Mouse (Mus musculus) kidney, embryonic 14.5 days (tissue): ENCODE results near the gene 1110008P14Rik. TPM values are rescaled to one million over a fixed set of nuclear protein-coding genes. Genes with fewer than 3 reads are reported as not detected.
A peak's percentile ranks its signal among the peaks of the same experiment; 100 is the strongest.

Experiments
- ATAC-seq: fragments of 200-750 bp; cut with Nextera tagmentation; 2 replicates; pipeline ENCODE4 v1.8.0; 2017; ENCODE audit warnings: moderate number of reproducible peaks, mild to moderate bottlenecking, moderate TSS enrichment, moderate library complexity; ENCODE audit not compliant: low FRiP score, low TSS enrichment
- H3K27ac ChIP-seq: fragments of 300-500 bp; sonication (generic); 2 replicates; pipeline ENCODE4 v1.5.1; 2014; ENCODE audit warnings: low read depth, mild to moderate bottlenecking, low read length, moderate library complexity, mixed read lengths
- H3K27me3 ChIP-seq: fragments of 300-500 bp; sonication (generic); 2 replicates; pipeline ENCODE4 v1.6.1; 2014; ENCODE audit warnings: mild to moderate bottlenecking, low read length; ENCODE audit not compliant: control insufficient read depth, insufficient read depth
- H3K36me3 ChIP-seq: fragments of 300-500 bp; sonication (generic); 2 replicates; pipeline ENCODE4 v1.6.1; 2014; ENCODE audit warnings: low read length, mixed read lengths; ENCODE audit not compliant: control insufficient read depth, insufficient read depth
- H3K4me1 ChIP-seq: fragments of 300-500 bp; sonication (generic); 2 replicates; pipeline ENCODE4 v1.6.1; 2014; ENCODE audit warnings: low read length, mixed read lengths; ENCODE audit not compliant: control insufficient read depth, insufficient read depth
- H3K4me2 ChIP-seq: fragments of 300-500 bp; sonication (generic); replicated peaks from 2 replicates; pipeline ENCODE4 v1.6.1; 2014; ENCODE audit warnings: low read depth, mild to moderate bottlenecking, low read length
- H3K4me3 ChIP-seq: fragments of 300-500 bp; sonication (generic); 2 replicates; pipeline ENCODE4 v1.5.1; 2014; ENCODE audit warnings: mild to moderate bottlenecking, low read length
- H3K9ac ChIP-seq: fragments of 300-500 bp; sonication (generic); 2 replicates; pipeline ENCODE4 v1.6.1; 2014; ENCODE audit warnings: low read depth, mild to moderate bottlenecking, low read length, moderate library complexity
- H3K9me3 ChIP-seq: fragments of 300-500 bp; sonication (generic); 2 replicates; pipeline ENCODE4 v1.6.1; 2016; ENCODE audit warnings: low read length; ENCODE audit not compliant: control insufficient read depth
- WGBS: fragments of 180-500 bp; shearing (Covaris S2); extraction: QIAGEN DNeasy Blood & Tissue Kit; methylation state at CpG from one replicate; pipeline ENCODE4 v1.1.7; 2014; 5-methylcytosine and 5-hydroxymethylcytosine counted together
- polyA plus RNA-seq: library from polyadenylated mRNA; unstranded; fragments of >200 nt; fragmentation: Nextera tagmentation; extraction: Ambion mirVana; gene quantifications from 2 replicates; pipeline ENCODE4 v1.2.1, GENCODE M21; 2014

The 1110008P14Rik gene
- polyA plus RNA-seq, 1 experiment from 2014 or later, result 50.1 TPM

DNA sequence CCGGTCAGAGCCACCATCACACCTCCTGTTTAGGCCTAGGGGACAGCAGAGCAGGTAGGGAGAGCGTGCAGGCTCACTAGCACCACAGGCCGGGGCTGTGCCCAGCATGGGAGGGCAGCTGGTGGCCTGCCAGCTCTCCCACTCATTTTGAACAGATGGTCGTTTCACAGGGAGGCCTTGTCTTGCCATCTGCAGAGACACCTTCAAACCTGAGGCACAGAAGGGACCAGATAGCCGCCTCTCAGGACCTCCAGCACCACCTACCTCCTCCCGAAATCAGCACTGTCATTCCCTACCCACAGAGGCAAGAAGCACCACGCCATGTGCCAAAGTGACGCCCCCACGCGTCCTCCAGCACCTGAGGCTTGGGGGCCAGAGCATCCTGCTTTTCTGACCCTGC lies 37.7 kb downstream of the 1110008P14Rik start:
- no peaks in the 10 kb centered on the region for H3K36me3 ChIP-seq
- no peak overlapping the region for H3K9ac ChIP-seq
- H3K9me3 ChIP-seq, result no peaks in the 10 kb centered on the region
- WGBS, result 70% methylated on average over 10 of the region's 10 CpGs
- no peak for ATAC-seq
- H3K4me1 ChIP-seq, result no peaks in the 10 kb centered on the region
- H3K4me3 ChIP-seq, result no peak overlapping the region
- H3K27me3 ChIP-seq, result no peaks in the 10 kb centered on the region
- no peak overlapping the region for H3K27ac ChIP-seq
- no peak overlapping the region for H3K4me2 ChIP-seq

DNA sequence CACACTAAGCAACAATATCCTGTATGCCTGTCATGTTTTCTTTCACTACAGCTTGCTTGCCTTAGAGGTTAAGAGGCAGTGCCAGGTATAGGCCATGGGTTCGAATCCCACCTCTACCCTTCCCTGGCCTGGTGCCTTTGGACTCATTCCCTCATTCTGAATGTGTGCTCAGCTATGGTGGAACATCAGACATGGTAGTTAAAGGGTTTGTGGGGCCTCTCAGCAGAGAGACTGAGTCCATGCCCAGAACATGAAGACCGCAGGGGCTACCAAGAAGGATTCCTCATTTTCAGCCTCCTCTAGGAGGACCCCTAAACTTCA lies 38.4 kb downstream of the 1110008P14Rik start:
- Histone ChIP-seq H3K27ac (no peak overlapping the region), H3K9ac (no peak overlapping the region), H3K9me3 (no peaks in the 10 kb centered on the region), H3K4me1 (no peaks in the 10 kb centered on the region), H3K36me3 (no peaks in the 10 kb centered on the region), H3K4me3 (no peak overlapping the region), H3K4me2 (no peak overlapping the region), H3K27me3 (no peaks in the 10 kb centered on the region)
- ATAC-seq, result no peak
- whole genome bisulfite sequencing, result 90% methylated on average over 2 of the region's 2 CpGs

DNA sequence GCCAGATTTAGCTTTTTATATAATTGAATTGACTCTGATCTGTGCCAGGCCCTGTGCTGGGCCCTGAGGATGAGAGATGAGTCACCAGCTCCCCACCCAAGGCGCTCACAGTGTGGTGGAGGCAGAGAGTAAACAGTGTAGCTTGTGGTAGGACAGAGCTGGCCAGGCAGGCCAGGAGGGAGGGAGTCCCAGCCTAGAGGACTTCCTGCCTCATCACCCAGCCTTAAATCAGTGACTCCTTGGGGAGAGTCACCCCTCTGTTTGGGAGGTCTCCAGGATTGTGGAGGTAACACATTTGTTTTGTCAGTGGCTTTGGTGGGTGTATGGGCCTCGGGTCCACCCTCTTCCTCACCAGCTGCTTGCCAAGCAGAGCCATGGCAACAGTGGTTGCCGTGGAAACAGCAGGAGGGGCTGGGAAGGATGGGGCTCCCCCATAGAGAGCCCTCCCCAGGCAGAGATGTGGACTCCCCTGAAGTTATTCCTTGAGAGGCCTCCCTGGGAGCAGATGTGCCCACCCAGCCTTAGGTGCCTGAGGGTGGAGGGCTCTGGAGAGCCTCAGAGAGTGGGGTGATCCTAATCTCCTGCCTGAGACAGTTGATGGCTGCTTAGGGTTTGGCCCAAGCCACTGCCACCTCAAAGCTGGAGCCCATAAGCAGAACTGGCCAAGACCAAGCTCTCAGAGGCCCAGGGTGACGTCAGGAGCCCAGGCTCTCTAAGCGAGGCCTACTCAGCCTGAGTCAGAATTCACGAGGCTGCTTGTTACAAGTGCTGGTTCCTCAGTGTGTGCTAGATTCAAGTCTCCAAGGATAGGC lies 39.0 kb downstream of the 1110008P14Rik start:
- ATAC-seq, result peak; percentile 47; the same call in 1 of the 2 replicates
- Histone ChIP-seq H3K4me2 (no peak overlapping the region), H3K27ac (no peak overlapping the region), H3K36me3 (no peaks in the 10 kb centered on the region), H3K27me3 (no peaks in the 10 kb centered on the region), H3K9ac (peak overlapping the region; percentile 23; the same call in 1 of the 2 replicates), H3K9me3 (no peaks in the 10 kb centered on the region), H3K4me3 (no peak overlapping the region), H3K4me1 (no peaks in the 10 kb centered on the region)
- 76% methylated on average over 6 of the region's 6 CpGs for WGBS

DNA sequence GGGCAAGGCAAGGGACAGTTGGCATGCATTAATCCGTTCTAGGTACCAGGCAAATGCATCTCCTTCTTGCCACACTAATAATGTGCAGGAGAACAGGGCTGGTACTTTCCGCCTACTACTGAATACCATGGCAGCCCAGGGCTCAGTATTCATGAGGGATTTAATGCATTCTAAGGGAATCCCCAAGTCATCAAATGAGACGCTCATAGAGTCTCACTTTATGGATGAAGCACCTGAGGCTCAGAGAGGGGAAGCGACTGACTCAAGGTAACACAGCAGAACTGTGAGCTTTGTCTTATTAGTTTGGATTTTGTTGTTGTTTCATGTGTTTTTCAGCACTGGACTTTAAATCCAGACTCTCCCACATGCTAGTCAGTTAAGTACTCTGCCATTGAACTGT lies 39.7 kb downstream of the 1110008P14Rik start:
- no peaks in the 10 kb centered on the region for H3K27me3 ChIP-seq
- no peaks in the 10 kb centered on the region for H3K4me1 ChIP-seq
- H3K27ac ChIP-seq, result no peak overlapping the region
- no peaks in the 10 kb centered on the region for H3K9me3 ChIP-seq
- no peak overlapping the region for H3K4me3 ChIP-seq
- 81% methylated on average over 4 of the region's 4 CpGs for WGBS
- peak overlapping the region; percentile 23; the same call in 1 of the 2 replicates for H3K9ac ChIP-seq
- no peak overlapping the region for H3K4me2 ChIP-seq
- no peak for ATAC-seq
- H3K36me3 ChIP-seq, result no peaks in the 10 kb centered on the region

DNA sequence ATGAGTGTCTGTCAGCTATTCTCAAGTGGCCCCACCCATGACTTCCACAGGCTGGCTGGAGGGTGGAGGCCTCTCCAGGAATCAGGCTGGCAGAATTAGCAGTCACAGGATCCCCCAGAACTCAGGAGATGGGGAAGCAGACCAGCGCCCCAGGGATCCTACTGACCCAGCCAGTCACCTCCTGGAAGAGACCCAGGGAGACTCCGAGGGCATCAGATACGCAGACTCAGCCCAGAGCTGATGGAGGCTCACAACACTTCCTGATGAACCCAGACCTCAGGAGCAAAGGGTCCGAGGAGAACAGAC lies 40.2 kb downstream of the 1110008P14Rik start:
- ATAC-seq, result no peak
- H3K36me3 ChIP-seq, result no peaks in the 10 kb centered on the region
- 75% methylated on average over 4 of the region's 4 CpGs for WGBS

GRCm38 (mm10) chr2:32340836-32341633 lies 40.7 kb downstream of the 1110008P14Rik start:
- 82% methylated on average over 13 of the region's 13 CpGs for WGBS
- Histone ChIP-seq H3K9ac (no peak overlapping the region), H3K36me3 (no peaks in the 10 kb centered on the region), H3K4me3 (no peak overlapping the region), H3K27me3 (no peaks in the 10 kb centered on the region), H3K4me2 (no peak overlapping the region), H3K4me1 (0 out of 2 replicates have a peak, but pooled peaks cover 2% of the 10 kb centered on the region), H3K27ac (no peak overlapping the region), H3K9me3 (no peaks in the 10 kb centered on the region)
- no peak for ATAC-seq

More for the DNA sequence above, 40.2 kb downstream of the 1110008P14Rik start:
- Histone ChIP-seq H3K4me1 (no peaks in the 10 kb centered on the region), H3K9me3 (no peaks in the 10 kb centered on the region), H3K4me3 (no peak overlapping the region), H3K9ac (no peak overlapping the region), H3K27me3 (no peaks in the 10 kb centered on the region), H3K27ac (no peak overlapping the region), H3K4me2 (no peak overlapping the region)

DNA sequence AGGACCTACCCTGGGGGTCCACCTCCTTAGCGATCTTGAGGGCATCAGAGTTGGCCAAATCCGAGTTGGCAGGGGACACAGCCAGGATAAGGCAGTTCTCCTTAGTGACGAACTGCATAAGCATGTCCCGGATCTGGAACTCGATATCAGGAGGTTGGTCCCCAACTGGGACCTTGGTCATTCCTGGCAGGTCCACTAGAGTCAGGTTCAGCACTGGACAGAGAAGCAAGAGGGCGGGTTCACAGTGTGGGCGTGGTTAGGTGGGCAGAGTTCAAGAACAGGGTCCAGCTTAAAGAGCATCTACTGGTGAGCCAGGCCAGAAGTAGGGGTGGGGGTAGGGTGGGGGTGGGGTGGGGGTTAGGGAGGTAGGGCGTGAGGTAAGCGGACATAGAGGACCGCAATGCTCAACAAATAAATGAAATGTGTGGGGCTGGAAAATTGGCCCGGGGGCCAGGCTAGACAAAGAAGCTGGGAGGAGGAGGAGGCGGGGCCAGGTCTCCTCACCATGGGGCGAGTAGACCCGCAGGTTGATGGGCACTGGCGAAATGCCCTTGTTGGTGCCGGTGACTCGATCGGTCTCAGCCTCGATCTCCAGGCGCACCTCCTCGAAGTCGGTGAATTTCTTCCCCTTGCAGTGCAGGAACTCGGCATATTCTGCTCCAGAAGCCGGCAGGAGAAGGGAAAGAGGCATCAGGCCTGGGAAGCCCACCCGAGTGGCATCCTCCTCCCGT lies 41.7 kb downstream of the 1110008P14Rik start:
- Histone ChIP-seq H3K27ac (no peak overlapping the region), H3K9ac (no peak overlapping the region), H3K4me2 (no peak overlapping the region), H3K4me1 (peaks cover 5% of the 10 kb centered on the region; the same call in 1 of the 2 replicates), H3K36me3 (no peaks in the 10 kb centered on the region), H3K27me3 (no peaks in the 10 kb centered on the region), H3K4me3 (no peak overlapping the region), H3K9me3 (no peaks in the 10 kb centered on the region)
- 44% methylated on average over 26 of the region's 26 CpGs for WGBS
- ATAC-seq, result no peak

- H3K9me3 ChIP-seq, result no peaks in the 10 kb centered on the region
- no peak overlapping the region; the same call in 1 of the 2 replicates for H3K4me2 ChIP-seq
- H3K9ac ChIP-seq, result no peak overlapping the region
- H3K36me3 ChIP-seq, result peaks cover 4% of the 10 kb centered on the region; the same call in 1 of the 2 replicates
- peaks cover 5% of the 10 kb centered on the region; the same call in 1 of the 2 replicates for H3K4me1 ChIP-seq
- H3K27me3 ChIP-seq, result no peaks in the 10 kb centered on the region
- no peak overlapping the region for H3K4me3 ChIP-seq
- peak; percentile 50; the same call in 1 of the 2 replicates for ATAC-seq
- H3K27ac ChIP-seq, result no peak overlapping the region
- 39% methylated on average over 15 of the region's 15 CpGs for WGBS
These were observed 45.9 kb downstream of the 1110008P14Rik start for GRCm38 (mm10) chr2:32335888-32336287.
